Mouse (Mus musculus) Patski (cell line): ENCODE data around the gene Nrtn. TPM values are rescaled to one million over a fixed set of nuclear protein-coding genes. Genes with fewer than 3 reads are reported as not detected.
A peak's percentile ranks its signal among the peaks of the same experiment; 100 is the strongest.

Experiments used
- ATAC-seq: fragments of 100-300 bp; one replicate; pipeline ENCODE4 v1.8.0; 2021
- CTCF ChIA-PET: fragments of 350-600 bp; sonication (Branson Sonifier 250); formaldehyde crosslinking; loops from one replicate; lab custom pipeline; 2022; ENCODE audit warnings: inconsistent platforms; lab: Charles Lee
- POLR2A ChIA-PET: fragments of 350-600 bp; sonication (Branson Sonifier 250); formaldehyde crosslinking; loops from one replicate; lab custom pipeline; 2022; ENCODE audit warnings: antibody characterized with exemption, inconsistent platforms; lab: Charles Lee
- DNase-seq: peaks from one replicate; pipeline ENCODE4 v3.0.0-alpha.2; 2011; ENCODE audit warnings: low read depth, low spot score
- H3K27me3 ChIP-seq: fragments of 371-371 bp; one replicate; pipeline ENCODE4 v1.5.1; 2021
- CTCF ChIP-seq: fragments of 100-300 bp; IDR thresholded peaks from one replicate; pipeline ENCODE4 v1.5.1; 2021
- in situ Hi-C: fragments of 300-500 bp; cut with MboI; formaldehyde crosslinking; loops from 3 replicates; pipeline ENCODE4 v1.11.1; 2018; ENCODE audit warnings: low pct_unique_long_range_greater_than_20kb, mixed read lengths
- polyA plus RNA-seq: library from polyadenylated mRNA; unstranded; gene quantifications from one replicate; pipeline ENCODE4 v1.2.3, GENCODE M21; 2021

Nrtn gene
- polyA plus RNA-seq, 1 experiment from 2014 or later, result 7.1 TPM

DNA sequence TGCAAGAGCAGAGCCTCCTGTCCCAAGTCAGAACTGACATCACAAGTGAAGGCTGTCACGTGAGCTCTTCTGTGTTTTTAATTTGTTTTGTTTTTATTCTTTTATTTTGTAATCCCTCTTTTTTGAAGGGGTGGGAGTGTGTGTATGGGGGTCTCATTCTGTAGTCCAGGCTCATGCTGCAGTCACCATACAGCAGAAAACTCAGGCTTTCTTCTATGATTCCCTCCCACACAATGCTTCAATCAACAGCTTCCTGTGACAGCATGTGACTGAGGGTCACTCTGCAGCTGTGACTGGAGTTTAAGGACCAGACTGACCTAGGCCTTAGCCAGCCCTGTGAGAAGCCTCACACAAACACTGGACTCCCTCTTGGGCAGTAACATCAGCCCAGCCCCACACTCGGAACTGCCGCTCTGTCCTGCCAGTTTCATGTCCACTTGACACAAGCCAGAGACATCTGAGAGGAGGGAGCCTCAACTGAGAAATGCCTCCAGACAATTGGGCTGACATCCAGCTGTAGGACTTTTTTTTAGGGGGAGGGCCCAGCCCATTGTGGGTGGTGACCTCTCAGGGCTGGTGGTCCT, 21.5 kb upstream of the Nrtn start:
- ChIA-PET POLR2A (interaction anchor here (0.5 kb wide), 1 partner anchor 264 kb away, joined by 3 read pairs; no protein-coding TSS in a partner anchor), CTCF (interaction anchor here (1.1 kb wide), 1 partner anchor 13 kb away, joined by 3 read pairs; no protein-coding TSS in a partner anchor)
- no peaks in the 10 kb centered on the region for H3K27me3 ChIP-seq
- TF ChIP-seq CTCF, result no peak
- in situ Hi-C loops, result no loop called here
- no peak for DNase-seq
- ATAC-seq, result no peak

DNA sequence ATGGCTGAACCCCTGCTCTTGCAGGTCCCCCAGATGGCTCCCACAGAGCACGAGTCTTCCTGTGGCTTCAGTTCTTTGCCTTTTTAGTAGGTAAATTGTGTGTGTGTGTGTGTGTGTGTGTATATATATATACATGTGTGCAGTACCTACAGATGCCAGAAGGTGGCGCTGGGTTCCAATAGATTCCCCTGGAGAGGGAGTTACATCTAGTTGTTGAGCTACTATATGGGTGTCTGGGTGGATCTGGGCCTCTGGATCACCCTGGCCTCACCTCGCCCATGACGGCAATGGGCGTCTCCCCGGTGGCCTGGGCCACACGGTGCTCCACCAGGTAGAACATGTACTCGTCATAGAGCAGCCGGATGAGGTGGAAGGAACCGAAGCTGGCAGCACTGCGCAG, 20.2 kb upstream of the Nrtn start:
- DNase-seq (no peak), ATAC-seq (no peak)
- no peak for TF ChIP-seq CTCF
- POLR2A ChIA-PET, result no interaction called here
- in situ Hi-C loops, result no loop called here
- CTCF ChIA-PET, result interaction anchor here (1.1 to 1.2 kb wide), 2 partner anchors 10 to 12 kb away, joined by 3 to 4 read pairs; no protein-coding TSS in a partner anchor
- H3K27me3 ChIP-seq, result no peaks in the 10 kb centered on the region

DNA sequence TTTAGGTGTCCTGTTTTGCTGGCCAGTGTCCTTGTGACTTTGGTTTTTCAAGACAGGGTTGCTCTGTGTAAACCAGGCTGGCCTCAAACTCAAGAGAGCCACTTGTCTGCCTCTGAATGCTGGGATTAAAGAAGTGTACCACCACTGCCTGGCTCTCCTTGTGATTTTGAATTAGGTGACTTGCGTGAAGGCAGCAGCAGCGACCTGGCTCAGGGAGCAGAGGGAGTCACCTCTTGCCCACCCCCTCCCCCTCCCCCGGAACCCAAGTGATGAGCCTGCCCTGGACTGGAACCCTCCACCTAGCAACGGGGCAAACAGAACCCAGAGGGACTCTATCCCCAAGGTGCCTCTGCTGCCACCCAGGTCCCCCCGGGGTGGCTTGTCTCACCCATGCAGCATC, 12.6 kb upstream of the Nrtn start, which contains the start of gene Prr22:
Gene Prr22 (plus strand): TSS at position 301 of the 400 bp plus-strand sequence.
- TF ChIP-seq CTCF, result no peak
- ChIA-PET CTCF (no interaction called here), POLR2A (no interaction called here)
- ATAC-seq (no peak), DNase-seq (no peak)
- no peaks in the 10 kb centered on the region for H3K27me3 ChIP-seq
- in situ Hi-C loops, result no loop called here

DNA sequence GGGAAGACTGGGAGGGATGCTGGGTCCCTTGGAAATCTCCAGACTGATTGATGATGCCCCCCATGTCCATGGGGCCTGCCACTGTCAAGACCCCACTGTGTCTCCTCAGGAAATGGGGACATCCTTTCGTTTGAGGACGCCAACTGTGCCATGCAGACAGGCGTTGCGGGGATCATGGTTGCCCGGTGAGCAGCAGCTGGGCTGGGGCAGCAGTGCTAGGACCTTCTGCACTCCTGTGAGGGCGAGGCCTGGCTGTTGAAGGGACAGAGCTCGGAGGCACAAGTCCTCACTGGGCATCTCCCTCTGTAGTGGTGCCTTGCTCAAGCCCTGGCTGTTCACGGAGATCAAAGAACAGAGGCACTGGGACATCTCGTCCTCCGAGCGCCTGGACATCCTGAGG, 11.6 kb upstream of the Nrtn start:
- no peaks in the 10 kb centered on the region for H3K27me3 ChIP-seq
- ChIA-PET CTCF (no interaction called here), POLR2A (no interaction called here)
- in situ Hi-C loops, result no loop called here
- ATAC-seq (no peak), DNase-seq (no peak)
- TF ChIP-seq CTCF, result no peak

DNA sequence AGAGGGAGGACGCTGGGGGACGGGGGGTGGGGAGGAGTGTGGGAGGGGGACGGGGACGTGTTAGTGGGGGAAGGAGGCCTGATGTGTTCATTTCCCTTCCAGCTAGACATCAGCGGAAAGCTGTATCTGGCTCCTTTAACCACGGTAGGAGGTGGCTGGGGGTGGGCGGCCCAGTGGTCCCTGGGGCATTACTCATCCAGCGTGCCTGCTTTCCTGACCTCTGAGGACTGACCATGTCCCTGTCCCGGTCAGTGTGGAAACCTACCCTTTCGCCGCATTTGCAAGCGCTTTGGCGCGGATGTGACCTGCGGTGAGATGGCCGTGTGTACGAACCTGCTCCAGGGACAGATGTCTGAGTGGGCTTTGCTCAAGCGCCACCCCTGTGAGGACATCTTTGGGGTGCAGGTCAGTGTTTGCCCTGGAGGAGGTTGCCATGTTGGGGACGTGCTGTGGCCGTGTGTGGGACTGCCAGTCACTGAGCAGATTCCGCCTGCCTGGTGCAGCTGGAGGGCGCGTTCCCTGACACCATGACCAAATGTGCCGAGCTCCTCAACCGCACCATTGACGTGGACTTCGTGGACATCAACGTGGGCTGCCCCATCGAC, 10.3 kb upstream of the Nrtn start:
- CTCF ChIA-PET, result no interaction called here
- in situ Hi-C loops, result no loop called here
- DNase-seq (no peak), ATAC-seq (no peak)
- no peak for TF ChIP-seq CTCF
- POLR2A ChIA-PET, result no interaction called here
- H3K27me3 ChIP-seq, result no peaks in the 10 kb centered on the region

DNA sequence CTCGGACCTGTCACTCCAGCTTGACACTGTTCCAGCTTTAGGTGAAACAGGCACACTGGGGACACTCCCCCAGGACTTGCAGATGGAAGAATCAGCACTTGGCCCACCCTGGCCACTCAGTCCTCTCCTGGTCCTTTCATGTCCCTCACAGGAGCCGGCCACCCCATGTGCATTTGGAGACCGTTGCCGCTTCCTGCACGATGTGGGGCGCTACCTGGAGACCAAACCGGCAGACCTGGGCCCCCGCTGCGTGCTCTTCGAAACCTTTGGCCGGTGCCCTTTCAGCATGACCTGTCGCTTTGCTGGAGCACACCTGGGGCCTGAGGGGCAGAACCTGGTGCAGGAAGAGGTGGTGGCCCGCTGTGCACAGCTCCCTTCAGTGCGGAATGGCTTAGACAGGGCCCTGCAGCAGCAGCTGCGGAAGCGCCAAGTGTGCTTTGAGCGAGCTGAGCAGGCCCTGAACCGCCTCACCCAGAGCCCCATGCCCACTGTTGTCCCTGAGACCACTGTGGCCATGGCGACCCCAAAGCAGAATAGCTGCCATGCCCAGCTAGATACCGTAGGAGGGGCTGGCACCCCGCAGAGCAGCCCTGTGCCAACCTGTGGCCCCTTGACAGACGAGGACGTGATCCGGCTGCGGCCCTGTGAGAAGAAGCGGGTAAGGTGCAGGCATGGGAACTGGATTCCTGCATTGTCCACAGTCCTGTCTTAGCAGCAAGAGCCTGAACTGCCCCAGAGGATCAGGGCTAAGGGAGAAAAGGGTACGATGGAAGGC, 9.5 kb upstream of the Nrtn start:
- H3K27me3 ChIP-seq, result no peaks in the 10 kb centered on the region
- CTCF ChIA-PET, result no interaction called here
- DNase-seq (no peak), ATAC-seq (no peak)
- no peak for TF ChIP-seq CTCF
- in situ Hi-C loops, result no loop called here
- POLR2A ChIA-PET, result no interaction called here

DNA sequence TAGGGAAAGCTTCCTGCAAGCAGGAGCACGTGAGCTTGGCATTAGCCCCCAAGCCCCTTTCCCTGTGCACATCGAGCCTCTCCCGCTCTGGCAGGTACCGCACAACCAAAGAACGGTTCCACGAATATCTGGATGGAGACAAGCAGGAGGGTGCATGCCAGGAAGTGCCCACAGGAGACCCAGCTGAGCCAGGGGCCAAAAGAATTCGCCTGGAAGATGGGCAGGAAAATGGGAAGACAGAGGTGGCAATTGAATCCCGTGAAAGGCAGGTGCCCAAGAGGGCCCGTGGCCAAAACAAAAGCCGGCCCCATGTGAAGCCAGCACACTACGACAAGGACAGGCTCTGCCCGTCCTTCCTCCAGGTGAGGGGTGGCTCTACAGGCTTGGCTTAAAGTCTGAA, 8.1 kb upstream of the Nrtn start:
- DNase-seq (no peak), ATAC-seq (peak; percentile 0)
- POLR2A ChIA-PET, result no interaction called here
- in situ Hi-C loops, result no loop called here
- no peaks in the 10 kb centered on the region for H3K27me3 ChIP-seq
- CTCF ChIA-PET, result no interaction called here
- TF ChIP-seq CTCF, result no peak

DNA sequence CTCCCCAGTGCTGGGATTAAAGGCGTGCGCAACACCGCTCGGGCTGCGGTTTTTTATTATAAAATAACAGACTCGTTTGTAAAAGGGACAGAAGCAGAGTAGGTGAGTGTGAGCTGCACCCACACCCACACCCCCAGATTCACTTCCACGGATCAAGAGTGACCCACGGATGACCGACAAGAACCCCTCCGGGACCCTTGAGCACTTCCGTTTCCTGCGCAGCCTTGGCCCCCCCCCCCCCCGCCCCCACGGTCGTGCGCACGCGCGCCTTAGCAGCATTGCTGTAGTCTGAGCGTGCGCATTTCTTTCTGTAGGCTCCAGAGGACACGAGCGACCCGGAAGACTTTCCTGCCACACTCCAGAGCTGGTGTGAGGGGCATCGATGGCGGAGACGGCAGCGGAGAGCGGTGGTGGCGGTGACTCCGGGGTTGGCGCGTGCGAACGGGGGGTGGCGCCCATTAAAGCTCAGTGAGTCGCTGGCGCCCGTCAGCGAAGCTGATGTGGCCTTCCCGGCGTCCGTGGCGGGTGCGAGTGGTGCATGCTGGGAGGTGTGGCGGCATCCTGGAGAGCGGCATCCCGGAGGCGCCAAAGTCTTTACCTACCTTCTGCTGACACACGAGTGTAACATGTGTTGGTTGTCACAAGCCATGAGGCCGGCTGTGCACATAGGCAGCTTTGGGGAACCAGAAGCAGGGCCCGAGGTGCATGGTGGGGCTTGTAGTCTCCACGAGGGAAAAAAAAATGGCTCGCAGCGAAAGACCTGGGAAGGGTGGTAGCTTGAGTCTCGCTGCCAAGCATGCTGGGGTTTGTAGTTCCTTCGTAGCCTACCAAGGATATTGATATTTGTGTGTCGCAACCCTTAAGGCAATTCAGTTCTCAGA, 7.4 kb upstream of the Nrtn start, which contains the start of gene Dus3l:
Gene Dus3l (plus strand): TSS at position 284 of the 881 bp plus-strand sequence.
- no peaks in the 10 kb centered on the region for H3K27me3 ChIP-seq
- TF ChIP-seq CTCF, result no peak
- DNase-seq (peak; percentile 48), ATAC-seq (peak; percentile 82)
- ChIA-PET POLR2A (interaction anchor here (0.6 to 0.7 kb wide), 3 partner anchors 14 to 147 kb away, joined by 3 to 6 read pairs (median 3); no protein-coding TSS in a partner anchor), CTCF (interaction anchor here (1.2 kb wide), 1 partner anchor 18 kb away, joined by 3 read pairs; no protein-coding TSS in a partner anchor)
- in situ Hi-C loops, result no loop called here

DNA sequence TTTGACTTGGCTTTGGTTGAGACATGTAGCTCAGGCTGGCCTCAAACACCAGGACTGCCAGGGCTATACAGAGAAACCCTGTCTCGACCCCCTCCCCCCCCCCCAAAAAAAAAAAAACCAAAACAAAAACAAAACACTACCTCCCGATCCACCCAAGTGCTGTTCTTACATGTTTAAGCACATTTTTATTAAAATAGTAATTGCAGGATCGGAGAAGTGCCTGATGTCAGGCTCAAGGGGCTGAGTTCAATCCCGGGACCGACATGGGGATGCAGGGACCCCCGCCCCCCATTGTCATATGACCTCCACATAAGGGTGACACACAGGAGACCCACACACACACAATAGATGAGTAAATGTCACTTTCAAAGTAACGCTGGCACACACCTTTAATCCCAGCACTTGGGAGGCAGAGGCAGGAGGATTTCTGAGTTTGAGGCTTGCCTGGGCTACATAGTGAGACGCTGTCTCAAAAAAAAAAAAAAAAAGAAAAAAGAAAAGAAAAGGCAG, 6.5 kb upstream of the Nrtn start:
- in situ Hi-C loops, result no loop called here
- ATAC-seq (no peak), DNase-seq (no peak)
- CTCF ChIA-PET, result interaction anchor here (1.2 kb wide), 1 partner anchor 19 kb away, joined by 3 read pairs; no protein-coding TSS in a partner anchor
- no peak for TF ChIP-seq CTCF
- POLR2A ChIA-PET, result interaction anchor here (0.7 to 1.0 kb wide), 2 partner anchors 20 to 36 kb away, joined by 3 to 6 read pairs; no protein-coding TSS in a partner anchor
- no peaks in the 10 kb centered on the region for H3K27me3 ChIP-seq
